Mouse (Mus musculus) cerebellum, adult 2 months (tissue): Measurements from ENCODE around the gene Rasal3.

Source experiments
- CTCF ChIP-seq: fragments of 200-500 bp; IDR thresholded peaks from 2 replicates; pipeline ENCODE4 v1.5.1; 2011; ENCODE audit warnings: low read depth, mild to moderate bottlenecking, control low read depth, low read length, moderate library complexity, borderline replicate concordance; ENCODE audit not compliant: insufficient read depth
- POLR2A ChIP-seq: fragments of 200-500 bp; IDR thresholded peaks from 2 replicates; pipeline ENCODE4 v1.6.1; 2011; ENCODE audit warnings: low read length, control low read depth, borderline replicate concordance; ENCODE audit not compliant: insufficient read depth

GRCm38 (mm10) chr17:32358943-32359340 lies 44.4 kb downstream of the Rasal3 start:
- TF ChIP-seq POLR2A (no peak), CTCF (no peak)
